14 mouse cellular contexts compared by ENCODE assay signal in genomic region chr14:15061966-15062860, GRCm38 (mm10).
A peak's percentile ranks its signal among the peaks of the same experiment; 100 is the strongest.
DNase-seq lines count a peak whose midpoint lies in the region; ATAC-seq and TF ChIP-seq lines count a peak whose summit lies in the region.
"Had no signal": no experiment of that assay in that cellular context is flagged by ENCODE, and none has a peak within 500 bp of the region (broad histone marks: within the 10 kb centered on the region; RNA-seq: fewer than 3 reads in every experiment).

No protein-coding gene starts in this region.

- peak; percentile 53 for ATAC-seq in heart, embryonic 15.5 days (replicated peaks; ENCODE audit: insufficient number of reproducible peaks, insufficient read depth, low FRiP score, low read depth)
- peak; percentile 8; the same call in 1 of the 2 replicates for ATAC-seq in lung, embryonic 15.5 days (ENCODE audit: borderline replicate concordance, extremely low read depth, low FRiP score, low TSS enrichment)
- ATAC-seq in limb, embryonic 15.5 days (ENCODE audit: insufficient number of reproducible peaks, low FRiP score, low TSS enrichment, low read depth), result peak; percentile 52; the same call in 1 of the 2 replicates
- ATAC-seq: intestine, embryonic 16.5 days had no signal

- no peak overlapping the region for H3K4me3 ChIP-seq in heart, embryonic 15.5 days
- H3K4me3 ChIP-seq in lung, embryonic 15.5 days, result no peak overlapping the region
- no peak overlapping the region for H3K4me3 ChIP-seq in bone marrow, adult 2 months (replicated peaks; ENCODE audit: control insufficient read depth, low read depth, low read length)
- H3K4me3 ChIP-seq in limb, embryonic 15.5 days, result no peak overlapping the region
- H3K4me3 ChIP-seq: erythroblast, embryonic 14.5 days; heart, adult 2 months; liver, embryonic 13.5 days had no signal

- TF ChIP-seq CTCF in bone marrow, adult 2 months (IDR thresholded peaks at IDR 0.05; ENCODE audit: control insufficient read depth, insufficient read depth, low read length), result no peak

- H3K36me3 ChIP-seq in heart, embryonic 15.5 days, result no peaks in the 10 kb centered on the region
- H3K36me3 ChIP-seq in lung, embryonic 15.5 days, result no peaks in the 10 kb centered on the region
- H3K36me3 ChIP-seq in limb, embryonic 15.5 days, result no peaks in the 10 kb centered on the region
- H3K36me3 ChIP-seq: liver, embryonic 13.5 days had no signal

- no peak overlapping the region for H3K27ac ChIP-seq in heart, embryonic 15.5 days
- H3K27ac ChIP-seq in lung, embryonic 15.5 days, result no peak overlapping the region
- peak overlapping the region; percentile 67 for H3K27ac ChIP-seq in bone marrow, adult 2 months (ENCODE audit: control insufficient read depth, insufficient read depth, low read depth, low read length, poor library complexity)
- H3K27ac ChIP-seq in limb, embryonic 15.5 days, result no peak overlapping the region
- H3K27ac ChIP-seq: heart, adult 2 months; liver, embryonic 13.5 days had no signal

- 45% methylated on average over 5 of the region's 5 CpGs for WGBS in heart, embryonic 15.5 days
- 50% methylated on average over 5 of the region's 5 CpGs for WGBS in lung, embryonic 15.5 days
- 33% methylated on average over 5 of the region's 5 CpGs for WGBS in bone marrow, adult 2 months
- 25% methylated on average over 5 of the region's 5 CpGs for WGBS in limb, embryonic 15.5 days

- no peak for TF ChIP-seq POLR2A in bone marrow, adult 2 months (IDR thresholded peaks at IDR 0.05; ENCODE audit: borderline replicate concordance, control insufficient read depth, low read depth, low read length)

- H3K9me3 ChIP-seq in heart, embryonic 15.5 days (replicated peaks), result no peaks in the 10 kb centered on the region
- no peaks in the 10 kb centered on the region for H3K9me3 ChIP-seq in lung, embryonic 15.5 days
- H3K9me3 ChIP-seq in limb, embryonic 15.5 days, result no peaks in the 10 kb centered on the region
- H3K9me3 ChIP-seq: liver, embryonic 13.5 days had no signal

- no peaks in the 10 kb centered on the region for H3K27me3 ChIP-seq in heart, embryonic 15.5 days
- no peaks in the 10 kb centered on the region for H3K27me3 ChIP-seq in lung, embryonic 15.5 days
- H3K27me3 ChIP-seq in limb, embryonic 15.5 days, result no peaks in the 10 kb centered on the region
- H3K27me3 ChIP-seq: liver, embryonic 13.5 days had no signal

- H3K4me2 ChIP-seq in heart, embryonic 15.5 days, result no peak overlapping the region
- no peak overlapping the region for H3K4me2 ChIP-seq in lung, embryonic 15.5 days
- no peak overlapping the region for H3K4me2 ChIP-seq in limb, embryonic 15.5 days
- H3K4me2 ChIP-seq: liver, embryonic 13.5 days had no signal

- no peak for DNase-seq in heart, postnatal 4 days
- no peak for DNase-seq in lung, postnatal 25 days (ENCODE audit: low spot score)
- no peak for DNase-seq in right cerebral cortex, adult 2 months (ENCODE audit: low spot score in 2 of 2)
- DNase-seq in ovary, postnatal 14 days (ENCODE audit: low spot score), result no peak
- DNase-seq: cerebellum, postnatal 25 days; heart, adult 2 months; liver, embryonic 13.5 days; retina, postnatal 1 day had no signal

- no peak overlapping the region for H3K9ac ChIP-seq in heart, embryonic 15.5 days
- no peak overlapping the region for H3K9ac ChIP-seq in lung, embryonic 15.5 days
- no peak overlapping the region for H3K9ac ChIP-seq in limb, embryonic 15.5 days
- H3K9ac ChIP-seq: liver, embryonic 13.5 days had no signal

- no peaks in the 10 kb centered on the region; the same call in 1 of the 2 replicates for H3K4me1 ChIP-seq in heart, embryonic 15.5 days (replicated peaks)
- H3K4me1 ChIP-seq in lung, embryonic 15.5 days, result no peaks in the 10 kb centered on the region
- peaks cover 1% of the 10 kb centered on the region; the same call in 1 of the 2 replicates for H3K4me1 ChIP-seq in bone marrow, adult 2 months (ENCODE audit: control insufficient read depth, insufficient read depth, low read length)
- H3K4me1 ChIP-seq in limb, embryonic 15.5 days, result peaks cover 12% of the 10 kb centered on the region; the same call in 1 of the 2 replicates
- H3K4me1 ChIP-seq: liver, embryonic 13.5 days had no signal
